21 mouse cellular contexts compared by ENCODE assay signal in the genomic region with DNA sequence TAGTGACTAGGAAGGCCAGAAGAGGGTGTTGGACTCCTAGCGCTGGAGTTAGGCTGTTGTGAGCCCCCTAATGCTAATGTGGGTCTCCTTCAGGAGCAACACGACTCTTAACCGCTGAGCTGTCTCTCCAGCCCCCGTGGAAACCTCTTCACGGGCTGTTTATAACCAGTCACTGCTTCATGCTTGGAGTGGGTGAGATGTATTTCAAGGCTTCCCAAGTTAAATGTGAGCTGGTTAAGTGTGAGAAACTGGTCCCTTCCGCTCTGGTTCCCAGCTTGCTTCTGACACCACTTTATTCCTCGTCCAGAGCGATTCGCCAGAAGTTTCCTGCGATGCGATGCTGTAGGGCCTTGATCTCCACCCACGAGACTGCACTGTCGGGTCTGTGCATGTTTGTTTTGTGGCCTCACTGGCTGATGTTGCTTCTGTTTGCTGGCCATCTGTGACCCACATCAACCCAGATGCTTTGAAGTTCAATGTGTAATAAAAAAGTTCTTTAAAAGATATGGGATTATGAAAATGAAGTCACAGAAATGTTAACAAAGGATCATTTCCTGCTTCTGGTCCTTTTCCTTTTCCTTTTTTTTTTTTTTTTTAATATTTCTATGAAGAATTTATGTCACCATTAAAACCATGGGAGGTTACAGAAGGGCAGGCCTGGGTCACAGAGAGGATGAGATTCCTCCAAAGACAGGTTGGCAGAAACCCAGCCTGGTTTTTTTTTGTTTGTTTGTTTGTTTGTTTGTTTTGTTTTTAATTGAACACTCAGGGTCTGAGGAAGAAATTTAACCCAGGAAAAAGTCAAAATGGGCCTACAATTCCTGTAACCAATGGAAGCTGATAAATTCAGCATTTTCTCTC.
DNase-seq lines count a peak whose midpoint lies in the region; ATAC-seq and TF ChIP-seq lines count a peak whose summit lies in the region.
"Had no signal": no experiment of that assay in that cellular context is flagged by ENCODE, and none has a peak within 500 bp of the region (broad histone marks: within the 10 kb centered on the region; RNA-seq: fewer than 3 reads in every experiment).

No protein-coding gene starts in this region.

- no peak overlapping the region for H3K9ac ChIP-seq in kidney, embryonic 14.5 days (ENCODE audit: low read depth, low read length)
- H3K9ac ChIP-seq in kidney, embryonic 15.5 days, result no peak overlapping the region
- H3K9ac ChIP-seq: embryonic facial prominence, embryonic 15.5 days; heart, embryonic 15.5 days; hindbrain, embryonic 12.5 days had no signal

- no peak for TF ChIP-seq POLR2A in kidney, adult 2 months (IDR thresholded peaks at IDR 0.05; ENCODE audit: low read depth, low read length)

- H3K27ac ChIP-seq in gastrocnemius, adult 2 months, result peak overlapping the region; percentile 46
- H3K27ac ChIP-seq in kidney, adult 2 months (ENCODE audit: insufficient read depth, low read depth, low read length), result no peak overlapping the region
- H3K27ac ChIP-seq in kidney, embryonic 14.5 days (ENCODE audit: low read depth, low read length), result no peak overlapping the region
- H3K27ac ChIP-seq in kidney, embryonic 15.5 days, result no peak overlapping the region
- H3K27ac ChIP-seq: embryonic facial prominence, embryonic 15.5 days; forebrain, embryonic 10.5 days; heart, embryonic 15.5 days; hindbrain, embryonic 12.5 days had no signal

- TF ChIP-seq CTCF in gastrocnemius, adult 2 months (IDR thresholded peaks at IDR 0.05), result no peak
- no peak for TF ChIP-seq CTCF in kidney, adult 2 months (conservative IDR thresholded peaks at IDR 0.05; ENCODE audit: insufficient read depth, insufficient read length, low read depth, low read length)

- H3K4me1 ChIP-seq in kidney, adult 2 months (ENCODE audit: control insufficient read depth, insufficient read depth, low read length), result peaks cover 19% of the 10 kb centered on the region; the same call in 1 of the 2 replicates
- peaks cover 13% of the 10 kb centered on the region for H3K4me1 ChIP-seq in kidney, embryonic 14.5 days (ENCODE audit: control insufficient read depth, insufficient read depth, low read length)
- H3K4me1 ChIP-seq in kidney, embryonic 15.5 days, result peaks cover 40% of the 10 kb centered on the region
- H3K4me1 ChIP-seq: embryonic facial prominence, embryonic 15.5 days had no signal

- intact Hi-C loops in gastrocnemius, adult 2 months (cut with DNase I), result loop anchor here (5.0 kb wide), 1 partner anchor 93 kb away; no protein-coding TSS in a partner anchor
- intact Hi-C loops in gastrocnemius, postnatal 36 days (cut with DNase I), result no loop called here

- 72% methylated on average over 13 of the region's 13 CpGs for WGBS in kidney, adult 2 months
- WGBS in kidney, embryonic 14.5 days, result 82% methylated on average over 13 of the region's 13 CpGs
- WGBS in kidney, embryonic 15.5 days, result 74% methylated on average over 13 of the region's 13 CpGs

- no peaks in the 10 kb centered on the region for H3K36me3 ChIP-seq in kidney, adult 2 months (ENCODE audit: control insufficient read depth, insufficient read depth, low read length)
- no peaks in the 10 kb centered on the region for H3K36me3 ChIP-seq in kidney, embryonic 14.5 days (ENCODE audit: control insufficient read depth, insufficient read depth, low read length)
- no peaks in the 10 kb centered on the region for H3K36me3 ChIP-seq in kidney, embryonic 15.5 days
- H3K36me3 ChIP-seq: embryonic facial prominence, embryonic 15.5 days; forebrain, embryonic 10.5 days; heart, embryonic 15.5 days; hindbrain, embryonic 12.5 days had no signal

- H3K9me3 ChIP-seq in kidney, embryonic 14.5 days (ENCODE audit: control insufficient read depth, low read length), result no peaks in the 10 kb centered on the region
- no peaks in the 10 kb centered on the region for H3K9me3 ChIP-seq in kidney, embryonic 15.5 days (replicated peaks)
- H3K9me3 ChIP-seq: embryonic facial prominence, embryonic 15.5 days; forebrain, embryonic 10.5 days; heart, embryonic 15.5 days; hindbrain, embryonic 12.5 days had no signal

- no peak overlapping the region for H3K4me2 ChIP-seq in kidney, embryonic 14.5 days (replicated peaks; ENCODE audit: low read depth, low read length)
- no peak overlapping the region for H3K4me2 ChIP-seq in kidney, embryonic 15.5 days
- H3K4me2 ChIP-seq: embryonic facial prominence, embryonic 15.5 days; heart, embryonic 11.5 days; heart, embryonic 15.5 days; hindbrain, embryonic 12.5 days had no signal

- ATAC-seq in kidney, embryonic 14.5 days (ENCODE audit: low FRiP score, low TSS enrichment), result no peak
- no peak for ATAC-seq in kidney, embryonic 15.5 days (replicated peaks; ENCODE audit: low FRiP score)
- ATAC-seq: forebrain, embryonic 14.5 days; hindbrain, embryonic 16.5 days; inflammation-experienced regulatory T-cells, adult 6 months had no signal

- no peaks in the 10 kb centered on the region for H3K27me3 ChIP-seq in kidney, adult 2 months (replicated peaks; ENCODE audit: control insufficient read depth, insufficient read depth, low read length)
- no peaks in the 10 kb centered on the region for H3K27me3 ChIP-seq in kidney, embryonic 14.5 days (ENCODE audit: control insufficient read depth, insufficient read depth, low read length)
- H3K27me3 ChIP-seq in kidney, embryonic 15.5 days, result no peaks in the 10 kb centered on the region
- H3K27me3 ChIP-seq: embryonic facial prominence, embryonic 15.5 days; heart, embryonic 15.5 days had no signal

- H3K4me3 ChIP-seq in gastrocnemius, adult 2 months, result no peak overlapping the region
- H3K4me3 ChIP-seq in kidney, adult 2 months (ENCODE audit: insufficient read depth, low read depth, low read length), result no peak overlapping the region
- H3K4me3 ChIP-seq in kidney, embryonic 14.5 days (ENCODE audit: low read length), result no peak overlapping the region
- H3K4me3 ChIP-seq in kidney, embryonic 15.5 days (replicated peaks), result no peak overlapping the region
- H3K4me3 ChIP-seq: embryonic facial prominence, embryonic 15.5 days; erythroblast, embryonic 14.5 days; forebrain, embryonic 10.5 days; heart, embryonic 15.5 days; hindbrain, embryonic 12.5 days had no signal

- DNase-seq in gastrocnemius, adult 2 months, result no peak
- no peak for DNase-seq in gastrocnemius, postnatal 36 days
- DNase-seq in kidney, adult 2 months, result peak; percentile 51
- DNase-seq in kidney, postnatal 14 days, result peak; percentile 68
- DNase-seq in ovary, postnatal 10 days (ENCODE audit: low spot score), result no peak
- DNase-seq: adrenal gland, postnatal 10 days; cerebellum, adult 18-20 months; cerebellum, adult 9-11 months; embryo, embryonic 11 days; gastrocnemius, postnatal 14 days had no signal

Comparison
In these comparisons a context has a peak if more than half of its experiments do, and no peak if none do; other contexts are left out.
1. DNase-seq: peak in kidney, adult 2 months (single experiment) and kidney, postnatal 14 days (single experiment); none in gastrocnemius, adult 2 months (single experiment), gastrocnemius, postnatal 36 days (0 of 2) and ovary, postnatal 10 days (single experiment).